Mouse (Mus musculus): ENCODE results near the gene Wwox. TPM values are rescaled to one million over a fixed set of nuclear protein-coding genes. Genes with fewer than 3 reads are reported as not detected.

Gene Wwox
- total and polyA plus RNA-seq, 3 experiments, result 7.8 to 11.5 (median 9.1) TPM

GRCm38 (mm10) chr8:115257417-115257816 lies 818.0 kb downstream of the Wwox start:
- Histone ChIP-seq H3K27ac (ENCODE audit: insufficient read depth, low read depth) (no peak overlapping the region), H3K4me1 (ENCODE audit: control insufficient read depth in 1 of 2, insufficient read depth in 2 of 2) (no peaks in the 10 kb centered on the region), H3K9ac (ENCODE audit: insufficient read depth, low read depth) (no peak overlapping the region), H3K79me2 (replicated peaks; ENCODE audit: control insufficient read depth, extremely low read depth, insufficient read depth, poor library complexity, severe bottlenecking) (no peaks in the 10 kb centered on the region), H3K4me2 (ENCODE audit: insufficient read depth, low read depth, poor library complexity, severe bottlenecking) (no peak overlapping the region), H3K4me3 (replicated peaks in 1 of 3; ENCODE audit: low read depth in 2 of 3, low read length in 2 of 3, poor library complexity in 1 of 3) (no peak overlapping the region), H3K9me3 (replicated peaks; ENCODE audit: low read length) (no peaks in the 10 kb centered on the region), H3K36me3 (replicated peaks in 1 of 2; ENCODE audit: control insufficient read depth in 1 of 2, insufficient read depth in 1 of 2, low read length in 1 of 2) (no peaks in the 10 kb centered on the region), H3K27me3 (replicated peaks) (peaks cover 55% of the 10 kb centered on the region)
- DNase-seq (ENCODE audit: extremely low read depth), result no peak
- dilution Hi-C loops (cut with MboI; ENCODE audit: extremely low pct_ligation_motif_present, extremely low pct_unique_long_range_greater_than_20kb, low sequenced_read_pairs) (no loop called here), in situ Hi-C loops (cut with MboI; ENCODE audit: low pct_ligation_motif_present, low pct_unique_long_range_greater_than_20kb, low sequenced_read_pairs) (no loop called here)
- TF ChIP-seq ZC3H11A (IDR thresholded peaks at IDR 0.05; ENCODE audit: low read depth, low read length) (no peak), CTCF (conservative IDR thresholded peaks at IDR 0.05 in 1 of 2, IDR thresholded peaks at IDR 0.05 in 1 of 2; ENCODE audit: low read depth in 2 of 2, low read length in 2 of 2) (no peak), ETS1 (conservative IDR thresholded peaks at IDR 0.05; ENCODE audit: low read depth, low read length) (no peak)

GRCm38 (mm10) chr8:115259806-115260205 lies 820.4 kb downstream of the Wwox start:
- no peaks in the 10 kb centered on the region for H3K79me2 ChIP-seq (replicated peaks; ENCODE audit: control insufficient read depth, extremely low read depth, insufficient read depth, poor library complexity, severe bottlenecking)
- H3K4me1 ChIP-seq (ENCODE audit: control insufficient read depth in 1 of 2, insufficient read depth in 2 of 2), result no peaks in the 10 kb centered on the region
- dilution Hi-C loops (cut with MboI; ENCODE audit: extremely low pct_ligation_motif_present, extremely low pct_unique_long_range_greater_than_20kb, low sequenced_read_pairs) (no loop called here), in situ Hi-C loops (cut with MboI; ENCODE audit: low pct_ligation_motif_present, low pct_unique_long_range_greater_than_20kb, low sequenced_read_pairs) (no loop called here)
- H3K27me3 ChIP-seq (replicated peaks), result peaks cover 66% of the 10 kb centered on the region
- no peak for DNase-seq (ENCODE audit: extremely low read depth)
- no peak overlapping the region for H3K4me3 ChIP-seq (replicated peaks in 1 of 3; ENCODE audit: low read depth in 2 of 3, low read length in 2 of 3, poor library complexity in 1 of 3)
- H3K36me3 ChIP-seq (replicated peaks in 1 of 2; ENCODE audit: control insufficient read depth in 1 of 2, insufficient read depth in 1 of 2, low read length in 1 of 2), result no peaks in the 10 kb centered on the region
- H3K9me3 ChIP-seq (replicated peaks; ENCODE audit: low read length), result peaks cover 4% of the 10 kb centered on the region
- no peak overlapping the region for H3K27ac ChIP-seq (ENCODE audit: insufficient read depth, low read depth)
- TF ChIP-seq ETS1 (conservative IDR thresholded peaks at IDR 0.05; ENCODE audit: low read depth, low read length) (no peak), RCOR1 (conservative IDR thresholded peaks at IDR 0.05; ENCODE audit: low read depth, low read length) (no peak), ZMIZ1 (IDR thresholded peaks at IDR 0.05; ENCODE audit: low read depth, low read length) (no peak), ELF1 (IDR thresholded peaks at IDR 0.05; ENCODE audit: low read depth, low read length) (no peak), SMC3 (IDR thresholded peaks at IDR 0.05; ENCODE audit: low read depth, low read length) (no peak), MYC (IDR thresholded peaks at IDR 0.05; ENCODE audit: low read depth, low read length) (no peak), CTCF (conservative IDR thresholded peaks at IDR 0.05 in 1 of 2, IDR thresholded peaks at IDR 0.05 in 1 of 2; ENCODE audit: low read depth in 2 of 2, low read length in 2 of 2) (no peak), IRF4 (IDR thresholded peaks at IDR 0.05; ENCODE audit: low read depth, low read length) (no peak)
- no peak overlapping the region for H3K4me2 ChIP-seq (ENCODE audit: insufficient read depth, low read depth, poor library complexity, severe bottlenecking)
- H3K9ac ChIP-seq (ENCODE audit: insufficient read depth, low read depth), result no peak overlapping the region

DNA sequence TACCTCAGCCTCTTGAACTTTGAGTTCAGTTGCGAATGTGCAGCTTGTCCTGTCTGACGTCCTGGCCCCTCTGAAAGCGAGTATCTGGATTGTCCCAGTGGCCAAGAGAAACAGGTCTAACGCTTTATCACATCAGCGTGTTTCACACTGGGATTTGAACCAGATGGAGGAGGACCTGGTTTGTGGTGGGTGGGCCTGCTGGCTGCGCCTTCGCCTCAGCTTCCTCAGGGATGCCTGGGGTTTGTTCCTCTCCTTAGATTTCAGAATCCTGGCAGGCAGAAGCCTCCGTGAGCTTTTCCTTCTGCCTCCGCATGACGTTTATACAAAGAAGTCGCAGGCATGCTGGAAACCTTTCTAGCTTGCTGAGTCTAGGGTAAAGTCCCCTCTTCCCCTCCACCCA lies 827.7 kb downstream of the Wwox start:
- dilution Hi-C loops (cut with MboI; ENCODE audit: extremely low pct_ligation_motif_present, extremely low pct_unique_long_range_greater_than_20kb, low sequenced_read_pairs), result no loop called here
- no peak overlapping the region for H3K4me3 ChIP-seq (replicated peaks in 1 of 3; ENCODE audit: low read depth in 2 of 3, low read length in 2 of 3, poor library complexity in 1 of 3)
- no peaks in the 10 kb centered on the region for H3K36me3 ChIP-seq (replicated peaks in 1 of 2; ENCODE audit: control insufficient read depth in 1 of 2, insufficient read depth in 1 of 2, low read length in 1 of 2)
- in situ Hi-C loops (cut with MboI; ENCODE audit: low pct_ligation_motif_present, low pct_unique_long_range_greater_than_20kb, low sequenced_read_pairs), result no loop called here
- no peaks in the 10 kb centered on the region for H3K79me2 ChIP-seq (replicated peaks; ENCODE audit: control insufficient read depth, extremely low read depth, insufficient read depth, poor library complexity, severe bottlenecking)
- TF ChIP-seq IRF4 (IDR thresholded peaks at IDR 0.05; ENCODE audit: low read depth, low read length), result no peak
- TF ChIP-seq GABPA (IDR thresholded peaks at IDR 0.05; ENCODE audit: insufficient replicate concordance, low read depth, low read length), result no peak
- no peak for TF ChIP-seq UBTF (IDR thresholded peaks at IDR 0.05; ENCODE audit: low read depth, low read length)
- TF ChIP-seq MAZ (IDR thresholded peaks at IDR 0.05; ENCODE audit: low read depth, low read length), result no peak
- no peak for TF ChIP-seq JUN (IDR thresholded peaks at IDR 0.05; ENCODE audit: insufficient read depth, low read depth, low read length)
- TF ChIP-seq MYC (IDR thresholded peaks at IDR 0.05; ENCODE audit: low read depth, low read length), result no peak
- TF ChIP-seq ZKSCAN1 (IDR thresholded peaks at IDR 0.05; ENCODE audit: borderline replicate concordance, low read depth, low read length), result no peak
- TF ChIP-seq KAT2A (IDR thresholded peaks at IDR 0.05; ENCODE audit: insufficient replicate concordance, low read length), result no peak
- TF ChIP-seq EP300 (IDR thresholded peaks at IDR 0.05; ENCODE audit: low read length), result no peak
- TF ChIP-seq HCFC1 (IDR thresholded peaks at IDR 0.05; ENCODE audit: low read depth, low read length), result no peak
- no peak for TF ChIP-seq SIN3A (IDR thresholded peaks at IDR 0.05; ENCODE audit: low read length)
- peaks cover 76% of the 10 kb centered on the region for H3K27me3 ChIP-seq (replicated peaks)
- DNase-seq (ENCODE audit: extremely low read depth), result no peak
- no peaks in the 10 kb centered on the region for H3K4me1 ChIP-seq (ENCODE audit: control insufficient read depth in 1 of 2, insufficient read depth in 2 of 2)
- H3K27ac ChIP-seq (ENCODE audit: insufficient read depth, low read depth), result no peak overlapping the region
- no peak overlapping the region for H3K4me2 ChIP-seq (ENCODE audit: insufficient read depth, low read depth, poor library complexity, severe bottlenecking)
- H3K9me3 ChIP-seq (replicated peaks; ENCODE audit: low read length), result peaks cover 4% of the 10 kb centered on the region
- H3K9ac ChIP-seq (ENCODE audit: insufficient read depth, low read depth), result no peak overlapping the region
